Mouse (Mus musculus): ENCODE data around the gene Nbeal1. TPM values are rescaled to one million over a fixed set of nuclear protein-coding genes. Genes with fewer than 3 reads are reported as not detected.

Nbeal1 gene
- polyA plus RNA-seq, 1 experiment: 0.78 TPM

DNA sequence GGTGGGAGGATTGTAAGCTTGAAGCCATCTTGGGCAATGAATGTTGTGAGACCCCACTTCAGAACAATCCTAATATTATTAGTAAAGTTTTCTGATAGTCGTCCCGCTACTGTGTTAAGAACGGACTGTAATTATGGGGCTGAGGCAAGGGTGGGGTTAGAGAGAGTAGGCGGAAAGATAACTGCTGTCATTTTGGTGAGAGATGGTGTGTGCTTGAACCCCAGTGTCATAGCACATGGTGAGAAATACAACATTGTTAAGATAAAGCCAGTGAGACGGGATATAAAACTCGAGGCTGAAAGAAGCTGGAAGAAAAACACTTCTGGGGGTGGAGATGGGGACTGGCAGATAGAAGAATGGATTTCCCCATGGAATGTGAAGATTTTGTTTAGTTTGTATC lies 164.3 kb downstream of the Nbeal1 start:
- TF ChIP-seq USF1 (IDR thresholded peaks at IDR 0.05; ENCODE audit: low read depth): no peak
- no peak overlapping the region for H3K4me3 ChIP-seq (ENCODE audit: insufficient read depth, poor library complexity, severe bottlenecking)
- peaks cover 45% of the 10 kb centered on the region for H3K79me3 ChIP-seq (ENCODE audit: low read depth)
- H3ac ChIP-seq (ENCODE audit: control insufficient read depth, insufficient read length, low read depth): no peak overlapping the region
- H3K79me2 ChIP-seq (ENCODE audit: control insufficient read depth, insufficient read depth): peaks cover 51% of the 10 kb centered on the region
- H3K27me3 ChIP-seq (ENCODE audit: control insufficient read depth, insufficient read depth, insufficient read length): no peaks in the 10 kb centered on the region
- no peaks in the 10 kb centered on the region for H3K36me3 ChIP-seq (ENCODE audit: control insufficient read depth, insufficient read depth)

DNA sequence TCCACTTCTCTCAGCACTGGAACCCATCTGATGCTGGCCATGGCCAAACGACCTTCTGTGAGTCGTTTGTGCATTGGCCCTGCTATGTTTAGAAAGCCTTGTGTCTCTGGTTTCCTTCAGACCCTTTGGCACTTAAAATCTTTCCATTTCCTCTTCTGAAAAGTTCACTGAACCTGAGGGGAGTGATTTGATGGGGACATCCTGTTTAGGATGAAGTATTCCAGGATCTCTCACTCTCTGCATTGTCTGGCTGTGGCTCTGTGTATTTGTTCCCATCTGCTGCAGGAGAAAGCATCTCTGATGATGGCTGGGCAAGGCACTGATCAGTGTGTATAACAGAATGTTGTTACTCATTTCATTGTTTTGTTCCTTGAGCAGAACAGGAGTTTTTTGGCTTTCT lies 165.3 kb downstream of the Nbeal1 start:
- Histone ChIP-seq H3K4me3 (ENCODE audit: insufficient read depth, poor library complexity, severe bottlenecking) (no peak overlapping the region), H3K36me3 (ENCODE audit: control insufficient read depth, insufficient read depth) (no peaks in the 10 kb centered on the region), H3K79me2 (ENCODE audit: control insufficient read depth, insufficient read depth) (peaks cover 61% of the 10 kb centered on the region), H3ac (ENCODE audit: control insufficient read depth, insufficient read length, low read depth) (no peak overlapping the region), H3K27me3 (ENCODE audit: control insufficient read depth, insufficient read depth, insufficient read length) (no peaks in the 10 kb centered on the region), H3K79me3 (ENCODE audit: low read depth) (peaks cover 45% of the 10 kb centered on the region)
- TF ChIP-seq FOSL1 (IDR thresholded peaks at IDR 0.05; ENCODE audit: insufficient read depth, low read length, poor library complexity, severe bottlenecking) (no peak), MAX (IDR thresholded peaks at IDR 0.05) (no peak), USF1 (IDR thresholded peaks at IDR 0.05; ENCODE audit: low read depth) (no peak), MYOG (IDR thresholded peaks at IDR 0.05; ENCODE audit: control insufficient read depth, extremely low read depth, insufficient read length) (no peak), CEBPB (IDR thresholded peaks at IDR 0.05; ENCODE audit: low read depth) (no peak), MYOD1 (IDR thresholded peaks at IDR 0.05; ENCODE audit: control insufficient read depth, insufficient read length, low read depth) (no peak), CTCF (IDR thresholded peaks at IDR 0.05; ENCODE audit: control insufficient read depth, insufficient read depth, insufficient read length) (no peak)

DNA sequence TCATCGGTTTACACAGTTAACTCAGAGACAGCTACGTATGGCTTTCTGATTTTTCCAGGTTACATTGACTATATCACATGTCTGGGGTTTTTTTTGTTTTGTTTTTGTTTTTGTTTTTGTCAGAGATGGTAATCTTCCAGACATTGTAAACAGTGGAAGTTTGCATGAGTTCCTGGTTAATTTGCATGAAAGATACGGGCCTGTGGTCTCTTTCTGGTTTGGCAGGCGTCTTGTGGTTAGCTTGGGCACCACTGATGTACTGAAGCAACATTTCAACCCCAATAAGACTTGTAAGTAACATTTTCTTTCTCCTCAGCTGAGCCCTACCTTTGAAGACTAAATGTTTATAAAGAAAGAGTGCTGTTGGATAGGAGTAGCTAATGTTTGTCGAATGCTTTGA lies 172.4 kb downstream of the Nbeal1 start:
- H3K27me3 ChIP-seq (ENCODE audit: control insufficient read depth, insufficient read depth, insufficient read length): no peaks in the 10 kb centered on the region
- H3K4me3 ChIP-seq (ENCODE audit: insufficient read depth, poor library complexity, severe bottlenecking): no peak overlapping the region
- TF ChIP-seq USF1 (IDR thresholded peaks at IDR 0.05; ENCODE audit: low read depth) (no peak), MAX (IDR thresholded peaks at IDR 0.05) (no peak), MYOD1 (IDR thresholded peaks at IDR 0.05; ENCODE audit: control insufficient read depth, insufficient read length, low read depth) (no peak), MYOG (IDR thresholded peaks at IDR 0.05; ENCODE audit: control insufficient read depth, extremely low read depth, insufficient read length) (no peak)
- H3K36me3 ChIP-seq (ENCODE audit: control insufficient read depth, insufficient read depth): peaks cover 15% of the 10 kb centered on the region
- H3K79me2 ChIP-seq (ENCODE audit: control insufficient read depth, insufficient read depth): peaks cover 35% of the 10 kb centered on the region
- no peak overlapping the region for H3ac ChIP-seq (ENCODE audit: control insufficient read depth, insufficient read length, low read depth)
- peaks cover 16% of the 10 kb centered on the region for H3K79me3 ChIP-seq (ENCODE audit: low read depth)

DNA sequence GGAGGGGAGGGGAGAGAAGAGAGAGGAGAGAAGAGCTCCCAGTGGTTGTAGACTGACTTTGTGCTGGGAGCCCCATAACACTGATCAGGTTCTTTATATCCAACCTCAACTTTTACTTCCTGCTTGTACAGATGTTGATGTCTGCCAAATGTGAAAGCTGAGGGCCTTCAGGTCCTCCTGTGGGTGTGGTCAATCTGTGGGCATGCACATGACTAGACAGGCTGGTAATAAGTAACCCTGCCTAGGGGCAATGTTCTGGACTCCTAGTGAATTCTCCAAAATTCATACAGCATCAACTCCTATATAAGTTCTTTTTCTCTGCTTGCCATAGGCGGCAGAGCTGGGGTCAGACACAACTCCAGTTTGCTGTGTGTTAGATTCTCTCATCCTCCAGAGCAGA lies 181.2 kb downstream of the Nbeal1 start:
- Histone ChIP-seq H3K36me3 (ENCODE audit: control insufficient read depth, insufficient read depth) (peaks cover 33% of the 10 kb centered on the region), H3K79me3 (ENCODE audit: low read depth) (no peaks in the 10 kb centered on the region), H3K4me3 (ENCODE audit: insufficient read depth, poor library complexity, severe bottlenecking) (no peak overlapping the region), H3K79me2 (ENCODE audit: control insufficient read depth, insufficient read depth) (no peaks in the 10 kb centered on the region), H3ac (ENCODE audit: control insufficient read depth, insufficient read length, low read depth) (no peak overlapping the region), H3K27me3 (ENCODE audit: control insufficient read depth, insufficient read depth, insufficient read length) (no peaks in the 10 kb centered on the region)
- TF ChIP-seq MAX (IDR thresholded peaks at IDR 0.05) (no peak), USF1 (IDR thresholded peaks at IDR 0.05; ENCODE audit: low read depth) (no peak), FOSL1 (IDR thresholded peaks at IDR 0.05; ENCODE audit: insufficient read depth, low read length, poor library complexity, severe bottlenecking) (no peak), CEBPB (IDR thresholded peaks at IDR 0.05; ENCODE audit: low read depth) (no peak), MYOG (IDR thresholded peaks at IDR 0.05; ENCODE audit: control insufficient read depth, extremely low read depth, insufficient read length) (no peak), MYOD1 (IDR thresholded peaks at IDR 0.05; ENCODE audit: control insufficient read depth, insufficient read length, low read depth) (no peak), CTCF (IDR thresholded peaks at IDR 0.05; ENCODE audit: control insufficient read depth, insufficient read depth, insufficient read length) (no peak)

DNA sequence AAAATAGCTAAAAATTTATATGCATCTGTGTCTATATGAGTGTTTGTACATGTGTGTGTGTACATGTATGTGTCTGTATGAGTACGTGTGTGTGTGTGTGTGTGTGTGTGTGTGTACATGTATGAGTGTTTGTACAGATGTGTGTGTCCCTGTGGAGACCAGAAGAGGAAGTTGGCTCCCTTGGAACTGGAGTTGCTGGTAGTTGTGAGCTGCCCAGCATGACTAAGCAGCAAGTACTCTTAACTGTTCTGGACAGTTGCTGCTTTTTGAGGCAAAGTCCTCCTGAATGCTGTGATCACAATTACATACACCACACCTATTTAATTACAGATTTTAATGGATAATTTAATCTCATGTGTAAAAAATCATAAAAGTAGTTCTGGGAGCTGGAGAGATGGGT lies 196.2 kb downstream of the Nbeal1 start:
- H3ac ChIP-seq (ENCODE audit: control insufficient read depth, insufficient read length, low read depth): no peak overlapping the region
- H3K36me3 ChIP-seq (ENCODE audit: control insufficient read depth, insufficient read depth): peaks cover 59% of the 10 kb centered on the region
- H3K4me3 ChIP-seq (ENCODE audit: insufficient read depth, poor library complexity, severe bottlenecking): no peak overlapping the region
- no peaks in the 10 kb centered on the region for H3K27me3 ChIP-seq (ENCODE audit: control insufficient read depth, insufficient read depth, insufficient read length)
- TF ChIP-seq MAX (IDR thresholded peaks at IDR 0.05) (no peak), CTCF (IDR thresholded peaks at IDR 0.05; ENCODE audit: control insufficient read depth, insufficient read depth, insufficient read length) (no peak), MYOG (IDR thresholded peaks at IDR 0.05; ENCODE audit: control insufficient read depth, extremely low read depth, insufficient read length) (no peak)
- H3K79me3 ChIP-seq (ENCODE audit: low read depth): no peaks in the 10 kb centered on the region
- no peaks in the 10 kb centered on the region for H3K79me2 ChIP-seq (ENCODE audit: control insufficient read depth, insufficient read depth)

DNA sequence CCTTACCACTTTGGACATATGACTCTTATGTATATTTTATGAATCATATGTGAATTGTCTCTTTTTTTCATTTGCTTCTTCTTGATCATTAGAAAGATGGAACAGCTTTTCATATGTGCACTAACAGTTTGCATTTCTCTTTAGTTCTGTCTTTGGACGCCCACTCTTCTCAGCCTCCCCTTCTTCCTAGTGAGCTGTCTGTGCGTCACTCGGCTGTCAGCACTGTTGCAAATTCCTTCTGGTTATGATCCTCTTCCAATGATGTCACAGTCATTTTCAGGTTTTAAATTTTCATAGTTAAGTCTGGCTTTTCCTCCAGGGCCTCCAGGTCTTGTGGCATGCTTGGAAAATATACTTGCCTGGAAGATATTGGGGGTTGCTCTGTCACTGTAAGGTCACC lies 201.5 kb downstream of the Nbeal1 start:
- H3K27me3 ChIP-seq (ENCODE audit: control insufficient read depth, insufficient read depth, insufficient read length): no peaks in the 10 kb centered on the region
- H3K79me3 ChIP-seq (ENCODE audit: low read depth): no peaks in the 10 kb centered on the region
- H3K36me3 ChIP-seq (ENCODE audit: control insufficient read depth, insufficient read depth): peaks cover 57% of the 10 kb centered on the region
- no peak overlapping the region for H3ac ChIP-seq (ENCODE audit: control insufficient read depth, insufficient read length, low read depth)
- H3K4me3 ChIP-seq (ENCODE audit: insufficient read depth, poor library complexity, severe bottlenecking): no peak overlapping the region
- no peak for TF ChIP-seq CEBPB (IDR thresholded peaks at IDR 0.05; ENCODE audit: low read depth)
- no peak for TF ChIP-seq MYOD1 (IDR thresholded peaks at IDR 0.05; ENCODE audit: control insufficient read depth, insufficient read length, low read depth)
- no peak for TF ChIP-seq MYOG (IDR thresholded peaks at IDR 0.05; ENCODE audit: control insufficient read depth, extremely low read depth, insufficient read length)
- no peak for TF ChIP-seq USF1 (IDR thresholded peaks at IDR 0.05; ENCODE audit: low read depth)
- no peak for TF ChIP-seq CTCF (IDR thresholded peaks at IDR 0.05; ENCODE audit: control insufficient read depth, insufficient read depth, insufficient read length)
- no peak for TF ChIP-seq MAX (IDR thresholded peaks at IDR 0.05)
- TF ChIP-seq FOSL1 (IDR thresholded peaks at IDR 0.05; ENCODE audit: insufficient read depth, low read length, poor library complexity, severe bottlenecking): no peak
- H3K79me2 ChIP-seq (ENCODE audit: control insufficient read depth, insufficient read depth): no peaks in the 10 kb centered on the region

Other genes with a start within 250 kb of the Nbeal1 start
- gene Ica1l, start 137.4 kb upstream of the Nbeal1 start, polyA plus RNA-seq (2012; fragmentation: generic; extraction: Trizol): 0.06 TPM
- gene Carf, start 82.4 kb upstream of the Nbeal1 start, polyA plus RNA-seq (2012; fragmentation: generic; extraction: Trizol): 0.80 TPM
- gene Wdr12, start 82.0 kb upstream of the Nbeal1 start, polyA plus RNA-seq (2012; fragmentation: generic; extraction: Trizol): 27.2 TPM
- gene Cyp20a1, start 162.7 kb downstream of the Nbeal1 start, polyA plus RNA-seq (2012; fragmentation: generic; extraction: Trizol): 20.0 TPM
- gene Abi2, start 229.0 kb downstream of the Nbeal1 start, polyA plus RNA-seq (2012; fragmentation: generic; extraction: Trizol): 4.8 TPM